Mouse (Mus musculus) liver, embryonic 14.5 days (tissue): Measurements from ENCODE around the gene Rbms3. TPM values are rescaled to one million over a fixed set of nuclear protein-coding genes. Genes with fewer than 3 reads are reported as not detected.

Experiments
- ATAC-seq: fragments of 200-750 bp; cut with Nextera tagmentation; 2 replicates; pipeline ENCODE4 v1.8.0; 2017; ENCODE audit warnings: moderate number of reproducible peaks, mild to moderate bottlenecking, moderate library complexity; ENCODE audit not compliant: insufficient read depth
- DNase-seq, 3 experiments: peaks; one replicate each; pipeline ENCODE4 v3.0.0-alpha.2; 2012 to 2013; ENCODE audit warnings: low read depth in 3 of 3, low spot score in 3 of 3
- H3K27ac ChIP-seq: fragments of 300-500 bp; sonication (generic); 2 replicates; pipeline ENCODE4 v1.5.1; 2014; ENCODE audit warnings: moderate library complexity, mild to moderate bottlenecking, control low read depth, inconsistent platforms
- H3K27me3 ChIP-seq: fragments of 300-500 bp; sonication (generic); 2 replicates; pipeline ENCODE4 v1.6.1; 2014; ENCODE audit warnings: mild to moderate bottlenecking, low read length, moderate library complexity; ENCODE audit not compliant: control insufficient read depth, insufficient read depth
- H3K36me3 ChIP-seq: fragments of 300-500 bp; sonication (generic); replicated peaks from 2 replicates; pipeline ENCODE4 v1.6.1; 2014; ENCODE audit warnings: low read depth; ENCODE audit not compliant: control insufficient read depth, insufficient read depth
- H3K4me1 ChIP-seq, 2 experiments: fragments of 200-500 bp in 1 of 2; fragments of 300-500 bp in 1 of 2; sonication (generic) in 1 of 2; replicated peaks; 2 replicates each; pipeline ENCODE4 v1.6.1; 2012 to 2014; ENCODE audit warnings: antibody characterized with exemption in 1 of 2, inconsistent platforms in 1 of 2, low read length in 1 of 2; ENCODE audit not compliant: control insufficient read depth in 2 of 2, insufficient read depth in 2 of 2
- H3K4me2 ChIP-seq: fragments of 300-500 bp; sonication (generic); 2 replicates; pipeline ENCODE4 v1.6.1; 2014; ENCODE audit warnings: low read depth, mild to moderate bottlenecking, control low read depth, moderate library complexity
- H3K4me3 ChIP-seq, 2 experiments: fragments of 200-500 bp in 1 of 2; fragments of 300-500 bp in 1 of 2; sonication (generic) in 1 of 2; 2 replicates each; pipeline ENCODE4 v1.5.1; 2012 to 2014; ENCODE audit warnings: low read depth in 2 of 2, low read length in 2 of 2, mild to moderate bottlenecking in 2 of 2, control low read depth in 1 of 2, inconsistent platforms in 1 of 2, moderate library complexity in 1 of 2; ENCODE audit not compliant: insufficient read depth in 1 of 2
- H3K9ac ChIP-seq: fragments of 300-500 bp; sonication (generic); replicated peaks from 2 replicates; pipeline ENCODE4 v1.6.1; 2014; ENCODE audit warnings: mild to moderate bottlenecking, control low read depth, moderate library complexity
- H3K9me3 ChIP-seq: fragments of 300-500 bp; sonication (generic); 2 replicates; pipeline ENCODE4 v1.6.1; 2016; ENCODE audit warnings: low read length, mixed read lengths; ENCODE audit not compliant: control insufficient read depth
- CTCF ChIP-seq: IDR thresholded peaks from 2 replicates; pipeline ENCODE4 v1.5.1; 2016; ENCODE audit warnings: antibody characterized with exemption, low read depth, control low read depth
- EP300 ChIP-seq: IDR thresholded peaks from 2 replicates; pipeline ENCODE4 v1.6.1; 2016; ENCODE audit warnings: antibody characterized with exemption, low read depth
- WGBS: fragments of 180-500 bp; shearing (Covaris S2); extraction: QIAGEN DNeasy Blood & Tissue Kit; methylation state at CpG from one replicate; pipeline ENCODE4 v1.1.7; 2014; ENCODE audit not compliant: insufficient replicate concordance; 5-methylcytosine and 5-hydroxymethylcytosine counted together
- polyA plus RNA-seq, 2 experiments: library from polyadenylated mRNA; depleted of rRNA in 1 of 2; stranded (reverse) in 1 of 2; unstranded in 1 of 2; fragments of >200 nt; fragmentation: Nextera tagmentation in 1 of 2; extraction: Ambion mirVana in 1 of 2; gene quantifications; 2 replicates each; pipeline versions ENCODE4 v1.2.1 to v1.2.3; 2012 to 2014

The Rbms3 gene
- polyA plus RNA-seq, 2 experiments = 0.88 to 2.4 TPM

GRCm38 (mm10) chr9:116556641-116557040 is 1073.1 kb downstream of the Rbms3 start:
- TF ChIP-seq EP300 (no peak), CTCF (no peak)
- Histone ChIP-seq H3K9me3 (no peaks in the 10 kb centered on the region), H3K4me2 (no peak overlapping the region), H3K4me1 (no peaks in the 10 kb centered on the region), H3K27me3 (no peaks in the 10 kb centered on the region), H3K9ac (no peak overlapping the region), H3K36me3 (no peaks in the 10 kb centered on the region), H3K4me3 (no peak overlapping the region), H3K27ac (no peak overlapping the region)
- WGBS = 52% methylated on average over 8 of the region's 8 CpGs
- ATAC-seq (no peak), DNase-seq (no peak)

DNA sequence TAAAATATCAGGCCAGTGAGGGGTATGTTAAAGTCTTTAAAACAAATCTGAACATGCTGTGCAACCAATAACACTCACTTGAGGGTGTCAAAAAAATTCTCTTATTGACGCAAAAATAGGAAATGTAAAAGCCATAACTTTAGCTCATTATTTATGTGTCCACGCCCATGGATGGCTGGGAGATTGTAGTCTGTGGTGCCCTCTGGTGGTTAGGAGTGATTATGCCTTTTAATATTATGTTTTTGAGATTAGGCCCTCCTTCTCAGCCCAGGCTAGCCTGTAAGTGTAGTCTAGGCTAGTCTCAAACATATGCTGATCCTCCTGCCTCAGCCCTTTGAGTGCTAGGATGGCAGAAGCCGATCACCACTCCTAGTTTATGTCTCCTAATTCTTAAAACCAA is 1076.5 kb downstream of the Rbms3 start:
- TF ChIP-seq EP300 = no peak
- TF ChIP-seq CTCF = peak; percentile 44; the same call in 1 of the 2 replicates
- Histone ChIP-seq H3K36me3 (no peaks in the 10 kb centered on the region), H3K4me1 (no peaks in the 10 kb centered on the region), H3K27me3 (no peaks in the 10 kb centered on the region), H3K9ac (no peak overlapping the region), H3K4me2 (no peak overlapping the region), H3K9me3 (no peaks in the 10 kb centered on the region), H3K4me3 (no peak overlapping the region), H3K27ac (no peak overlapping the region)
- no peak for ATAC-seq
- WGBS = 49% methylated on average over 3 of the region's 3 CpGs
- no peak for DNase-seq

- 64% methylated on average over 4 of the region's 4 CpGs for WGBS
Observed at GRCm38 (mm10) chr9:116546156-116546555, 1083.6 kb downstream of the Rbms3 start.

GRCm38 (mm10) chr9:116542793-116543192 is 1086.9 kb downstream of the Rbms3 start:
- no peak overlapping the region for H3K9ac ChIP-seq
- 66% methylated on average over 4 of the region's 4 CpGs for WGBS
- H3K36me3 ChIP-seq = no peaks in the 10 kb centered on the region
- H3K27me3 ChIP-seq = no peaks in the 10 kb centered on the region
- H3K4me1 ChIP-seq = no peaks in the 10 kb centered on the region
- no peaks in the 10 kb centered on the region for H3K9me3 ChIP-seq
- H3K27ac ChIP-seq = no peak overlapping the region
- ATAC-seq (no peak), DNase-seq (no peak)
- H3K4me2 ChIP-seq = no peak overlapping the region
- H3K4me3 ChIP-seq = no peak overlapping the region
- TF ChIP-seq CTCF = no peak
- TF ChIP-seq EP300 = no peak

More at GRCm38 (mm10) chr9:116546156-116546555, 1083.6 kb downstream of the Rbms3 start:
- TF ChIP-seq CTCF (no peak), EP300 (no peak)
- H3K27me3 ChIP-seq = no peaks in the 10 kb centered on the region
- DNase-seq (no peak), ATAC-seq (no peak)
- no peak overlapping the region for H3K27ac ChIP-seq
- H3K9me3 ChIP-seq = no peaks in the 10 kb centered on the region
- H3K4me2 ChIP-seq = no peak overlapping the region
- no peaks in the 10 kb centered on the region for H3K36me3 ChIP-seq
- H3K4me1 ChIP-seq = no peaks in the 10 kb centered on the region
- H3K9ac ChIP-seq = no peak overlapping the region
- no peak overlapping the region for H3K4me3 ChIP-seq

DNA sequence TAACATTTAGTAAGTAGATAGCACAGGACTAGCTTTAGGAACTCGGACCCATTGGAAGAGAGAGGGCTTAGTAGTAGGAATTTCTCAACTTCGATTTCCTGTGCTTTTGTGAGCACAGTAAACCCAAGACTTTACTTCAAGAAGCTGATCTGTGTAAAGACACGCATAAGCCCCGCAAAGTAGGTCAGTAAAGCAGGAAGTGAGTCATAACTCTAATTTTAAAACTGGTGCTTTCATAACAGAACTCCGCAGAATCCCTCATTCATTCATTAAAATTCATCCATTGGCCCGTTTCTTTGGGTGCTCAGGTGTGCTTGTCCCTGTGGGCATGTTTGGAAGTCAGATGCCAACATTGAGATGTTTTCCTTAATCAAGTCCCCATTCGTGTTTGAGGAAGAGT is 1087.7 kb downstream of the Rbms3 start:
- ATAC-seq (no peak), DNase-seq (no peak)
- Histone ChIP-seq H3K27ac (no peak overlapping the region), H3K27me3 (no peaks in the 10 kb centered on the region), H3K4me2 (no peak overlapping the region), H3K9me3 (no peaks in the 10 kb centered on the region), H3K4me3 (no peak overlapping the region), H3K36me3 (no peaks in the 10 kb centered on the region), H3K9ac (no peak overlapping the region), H3K4me1 (no peaks in the 10 kb centered on the region)
- no peak for TF ChIP-seq EP300
- TF ChIP-seq CTCF = no peak
- WGBS = 42% methylated on average over 7 of the region's 7 CpGs
